Mouse (Mus musculus) retina, embryonic 14.5 days (tissue): ENCODE data around the gene Clasp1.

Source experiments
- DNase-seq: peaks from one replicate; pipeline ENCODE4 v3.0.0-alpha.2; 2015; ENCODE audit warnings: low spot score

Clasp1 gene

GRCm38 (mm10) chr1:118450891-118451450 is 62.1 kb downstream of the Clasp1 start:
- no peak for DNase-seq

- DNase-seq, result no peak
These were observed 64.7 kb downstream of the Clasp1 start for GRCm38 (mm10) chr1:118453577-118453976.

GRCm38 (mm10) chr1:118454817-118455216 is 66.0 kb downstream of the Clasp1 start:
- DNase-seq, result no peak

GRCm38 (mm10) chr1:118457256-118457882 is 68.5 kb downstream of the Clasp1 start:
- DNase-seq, result no peak

GRCm38 (mm10) chr1:118457883-118458259 is 69.0 kb downstream of the Clasp1 start:
- no peak for DNase-seq

- DNase-seq, result no peak
These were observed 69.4 kb downstream of the Clasp1 start for GRCm38 (mm10) chr1:118458279-118458678.

- DNase-seq, result peak; percentile 93
These were observed 70.4 kb downstream of the Clasp1 start for GRCm38 (mm10) chr1:118458963-118459920.

GRCm38 (mm10) chr1:118460716-118461115 is 71.9 kb downstream of the Clasp1 start:
- no peak for DNase-seq

GRCm38 (mm10) chr1:118466041-118466440 is 77.2 kb downstream of the Clasp1 start:
- DNase-seq, result no peak

GRCm38 (mm10) chr1:118472386-118472785 is 83.5 kb downstream of the Clasp1 start:
- DNase-seq, result no peak

- peak; percentile 66 for DNase-seq
These were observed 88.1 kb downstream of the Clasp1 start for GRCm38 (mm10) chr1:118476919-118477318.

GRCm38 (mm10) chr1:118479246-118479645 is 90.4 kb downstream of the Clasp1 start:
- no peak for DNase-seq

- DNase-seq, result peak; percentile 29
These were observed 91.9 kb downstream of the Clasp1 start for GRCm38 (mm10) chr1:118480484-118481364.

GRCm38 (mm10) chr1:118481365-118481702 is 92.5 kb downstream of the Clasp1 start:
- peak; percentile 46 for DNase-seq

GRCm38 (mm10) chr1:118481703-118482102 is 92.8 kb downstream of the Clasp1 start:
- DNase-seq, result no peak

GRCm38 (mm10) chr1:118482285-118483019 is 93.6 kb downstream of the Clasp1 start:
- no peak for DNase-seq

- DNase-seq, result no peak
These were observed 94.7 kb downstream of the Clasp1 start for GRCm38 (mm10) chr1:118483504-118484096.

- DNase-seq, result peak; percentile 62
These were observed 96.7 kb downstream of the Clasp1 start for GRCm38 (mm10) chr1:118485572-118485971.

- peak; percentile 75 for DNase-seq
These were observed 97.2 kb downstream of the Clasp1 start for GRCm38 (mm10) chr1:118486021-118486420.

- DNase-seq, result no peak
These were observed 104.0 kb downstream of the Clasp1 start for GRCm38 (mm10) chr1:118492811-118493210.

GRCm38 (mm10) chr1:118494551-118494950 is 105.7 kb downstream of the Clasp1 start:
- no peak for DNase-seq
